Comparison of ENCODE assay signal across 9 mouse cellular contexts in the genomic region with DNA sequence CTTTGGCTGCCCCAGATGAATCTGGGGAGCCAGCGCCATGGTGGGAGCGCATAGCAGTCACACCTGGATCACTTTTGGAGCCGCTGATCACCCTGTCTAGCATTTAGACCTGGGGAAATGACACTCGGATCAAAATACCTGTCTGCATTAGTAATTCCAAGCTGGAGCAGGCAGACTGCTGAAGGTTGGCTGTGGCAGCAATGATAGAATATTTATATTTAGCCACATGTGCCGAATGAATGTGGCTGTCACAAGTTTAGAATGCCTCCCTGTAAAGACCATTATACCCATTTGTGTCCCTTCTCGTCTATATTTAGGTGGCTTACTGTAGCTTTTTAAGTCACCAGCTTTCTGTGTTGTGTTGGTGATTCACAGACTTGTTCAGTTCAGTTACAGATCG. TPM values are rescaled to one million over a fixed set of nuclear protein-coding genes. Genes with fewer than 3 reads are reported as not detected.
DNase-seq lines count a peak whose midpoint lies in the region; ATAC-seq and TF ChIP-seq lines count a peak whose summit lies in the region.
"Had no signal": no experiment of that assay in that cellular context is flagged by ENCODE, and none has a peak within 500 bp of the region (broad histone marks: within the 10 kb centered on the region; RNA-seq: fewer than 3 reads in every experiment).

No protein-coding gene starts in this region.

- no peaks in the 10 kb centered on the region for H3K36me3 ChIP-seq in kidney, embryonic 15.5 days
- H3K36me3 ChIP-seq in kidney, embryonic 16.5 days (ENCODE audit: insufficient read depth, low read length), result no peaks in the 10 kb centered on the region
- no peaks in the 10 kb centered on the region for H3K36me3 ChIP-seq in embryonic facial prominence, embryonic 10.5 days (replicated peaks)
- no peaks in the 10 kb centered on the region for H3K36me3 ChIP-seq in heart, embryonic 12.5 days
- H3K36me3 ChIP-seq in liver, embryonic 14.5 days (replicated peaks; ENCODE audit: control insufficient read depth, insufficient read depth, low read depth), result no peaks in the 10 kb centered on the region; the same call in 1 of the 2 replicates
- H3K36me3 ChIP-seq: G1E had no signal

- no peak overlapping the region for H3K9ac ChIP-seq in kidney, embryonic 15.5 days
- H3K9ac ChIP-seq in kidney, embryonic 16.5 days (replicated peaks; ENCODE audit: low read length), result no peak overlapping the region
- H3K9ac ChIP-seq in heart, embryonic 12.5 days, result peak overlapping the region; percentile 75
- peak overlapping the region; percentile 99 for H3K9ac ChIP-seq in liver, embryonic 14.5 days (replicated peaks)

- no peak overlapping the region for H3K4me3 ChIP-seq in kidney, embryonic 15.5 days (replicated peaks)
- H3K4me3 ChIP-seq in kidney, embryonic 16.5 days (ENCODE audit: low read length), result no peak overlapping the region
- peak overlapping the region; percentile 80; the same call in 1 of the 2 replicates for H3K4me3 ChIP-seq in embryonic facial prominence, embryonic 10.5 days
- H3K4me3 ChIP-seq in heart, embryonic 12.5 days, result peak overlapping the region; percentile 70
- H3K4me3 ChIP-seq in liver, embryonic 14.5 days (ENCODE audit: insufficient read depth in 1 of 2, low read depth in 2 of 2, low read length in 2 of 2), result peak overlapping the region; percentile 73 to 97

- 84% methylated on average over 7 of the region's 7 CpGs for WGBS in kidney, embryonic 15.5 days
- WGBS in kidney, embryonic 16.5 days, result 77% methylated on average over 7 of the region's 7 CpGs
- WGBS in embryonic facial prominence, embryonic 10.5 days, result 78% methylated on average over 7 of the region's 7 CpGs
- 55% methylated on average over 7 of the region's 7 CpGs for WGBS in heart, embryonic 12.5 days
- WGBS in liver, embryonic 14.5 days (ENCODE audit: insufficient replicate concordance), result 68% methylated on average over 7 of the region's 7 CpGs

- peaks cover 15% of the 10 kb centered on the region for H3K4me1 ChIP-seq in kidney, embryonic 15.5 days
- H3K4me1 ChIP-seq in kidney, embryonic 16.5 days (ENCODE audit: insufficient read depth, low read length), result peaks cover 9% of the 10 kb centered on the region; the same call in 1 of the 2 replicates
- peaks cover 24% of the 10 kb centered on the region for H3K4me1 ChIP-seq in embryonic facial prominence, embryonic 10.5 days
- H3K4me1 ChIP-seq in heart, embryonic 12.5 days (replicated peaks), result peaks cover 50% of the 10 kb centered on the region
- H3K4me1 ChIP-seq in liver, embryonic 14.5 days (replicated peaks; ENCODE audit: control insufficient read depth in 2 of 2, insufficient read depth in 2 of 2, low read length in 1 of 2), result peaks cover 70% of the 10 kb centered on the region in 2 experiments

- no peak for ATAC-seq in kidney, embryonic 15.5 days (replicated peaks; ENCODE audit: low FRiP score)
- no peak for ATAC-seq in kidney, embryonic 16.5 days (ENCODE audit: low FRiP score, low TSS enrichment)
- no peak for ATAC-seq in heart, embryonic 12.5 days (ENCODE audit: insufficient number of reproducible peaks, low FRiP score)
- ATAC-seq in liver, embryonic 14.5 days (ENCODE audit: insufficient read depth), result no peak
- ATAC-seq in megakaryocyte progenitor cell, adult 5-6 weeks (replicated peaks; ENCODE audit: poor library complexity), result no peak

- H3K4me2 ChIP-seq in kidney, embryonic 15.5 days, result 0 out of 2 replicates have a peak overlapping the region, but pooled peaks have one; percentile 96
- no peak overlapping the region for H3K4me2 ChIP-seq in kidney, embryonic 16.5 days (replicated peaks; ENCODE audit: low read depth, low read length)
- peak overlapping the region; percentile 84 for H3K4me2 ChIP-seq in heart, embryonic 12.5 days
- peak overlapping the region; percentile 64 for H3K4me2 ChIP-seq in liver, embryonic 14.5 days (ENCODE audit: low read depth)

- peaks cover 35% of the 10 kb centered on the region for H3K27me3 ChIP-seq in kidney, embryonic 15.5 days
- peaks cover 26% of the 10 kb centered on the region for H3K27me3 ChIP-seq in kidney, embryonic 16.5 days (ENCODE audit: insufficient read depth, low read length)
- H3K27me3 ChIP-seq in embryonic facial prominence, embryonic 10.5 days (replicated peaks; ENCODE audit: low read depth, poor library complexity, severe bottlenecking), result peaks cover 69% of the 10 kb centered on the region
- H3K27me3 ChIP-seq in heart, embryonic 12.5 days (replicated peaks), result peaks cover 3% of the 10 kb centered on the region; the same call in 1 of the 2 replicates
- H3K27me3 ChIP-seq in liver, embryonic 14.5 days (ENCODE audit: control insufficient read depth, insufficient read depth, low read length), result peaks cover 14% of the 10 kb centered on the region

- H3K9me3 ChIP-seq in kidney, embryonic 15.5 days (replicated peaks), result no peaks in the 10 kb centered on the region
- H3K9me3 ChIP-seq in kidney, embryonic 16.5 days (ENCODE audit: low read length), result no peaks in the 10 kb centered on the region
- no peaks in the 10 kb centered on the region for H3K9me3 ChIP-seq in embryonic facial prominence, embryonic 10.5 days
- H3K9me3 ChIP-seq in heart, embryonic 12.5 days (replicated peaks), result no peaks in the 10 kb centered on the region
- H3K9me3 ChIP-seq in liver, embryonic 14.5 days (ENCODE audit: control insufficient read depth, low read length), result no peaks in the 10 kb centered on the region

- no peak overlapping the region for H3K27ac ChIP-seq in kidney, embryonic 15.5 days
- no peak overlapping the region for H3K27ac ChIP-seq in kidney, embryonic 16.5 days (ENCODE audit: low read length)
- H3K27ac ChIP-seq in embryonic facial prominence, embryonic 10.5 days (replicated peaks), result no peak overlapping the region
- H3K27ac ChIP-seq in heart, embryonic 12.5 days (ENCODE audit: poor library complexity, severe bottlenecking), result peak overlapping the region; percentile 80
- H3K27ac ChIP-seq in liver, embryonic 14.5 days, result peak overlapping the region; percentile 96

- no peak for TF ChIP-seq EP300 in liver, embryonic 14.5 days (IDR thresholded peaks at IDR 0.05; ENCODE audit: low read depth)

- no peak for TF ChIP-seq CTCF in liver, embryonic 14.5 days (IDR thresholded peaks at IDR 0.05; ENCODE audit: low read depth)

- DNase-seq in embryonic facial prominence, embryonic 10.5 days (ENCODE audit: low spot score), result no peak
- no peak for DNase-seq in liver, embryonic 14.5 days (ENCODE audit: low read depth in 3 of 3, low spot score in 3 of 3)
- no peak for DNase-seq in adrenal gland, postnatal 10 days
- DNase-seq in left cerebral cortex, adult 18-20 months (ENCODE audit: low spot score in 2 of 2), result no peak

RNA-seq across cellular contexts. Expression of a gene that starts 2.1 kb away (rescaled TPM):
- polyA plus RNA-seq in kidney, embryonic 15.5 days (2015; fragmentation: Nextera tagmentation; extraction: Ambion mirVana), result 3.6 and 4.4 TPM in 2 replicates
- 3.1 and 3.7 TPM in 2 replicates for polyA plus RNA-seq in kidney, embryonic 16.5 days (2015; fragmentation: Nextera tagmentation; extraction: Ambion mirVana)
- 3.2 and 3.5 TPM in 2 replicates for polyA plus RNA-seq in embryonic facial prominence, embryonic 10.5 days (2016; fragmentation: Nextera tagmentation; extraction: Ambion mirVana)
- polyA plus RNA-seq in heart, embryonic 12.5 days (2016; fragmentation: Nextera tagmentation; extraction: Ambion mirVana), result 29.0 and 31.1 TPM in 2 replicates
- 11.9 and 16.4 TPM in 2 replicates for polyA plus RNA-seq in liver, embryonic 14.5 days (2012; rRNA removed)
- 20.1 and 20.3 TPM in 2 replicates for polyA plus RNA-seq in liver, embryonic 14.5 days (2014; fragmentation: Nextera tagmentation; extraction: Ambion mirVana)
- 10 to 100 TPM in 1 of 2 experiments, 1 to 10 TPM in 1; 10.0 to 16.7 TPM for total RNA-seq in adrenal gland, postnatal 10 days (2021)
- total RNA-seq in left cerebral cortex, adult 18-20 months (2021), result 10 to 100 TPM; 49.6 to 51.2 TPM
- 0.51 and 1.4 TPM in 2 replicates for total RNA-seq in megakaryocyte progenitor cell, adult 5-6 weeks (2015)
- total RNA-seq in megakaryocyte progenitor cell, adult 5-6 weeks (2017), result 1.3 and 1.8 TPM in 2 replicates
- polyA plus RNA-seq: G1E had no signal

RNA-seq across cellular contexts. Expression of a gene that starts 33.6 kb away (rescaled TPM):
- polyA plus RNA-seq in kidney, embryonic 15.5 days (2015; fragmentation: Nextera tagmentation; extraction: Ambion mirVana), result 151 and 160 TPM in 2 replicates
- 149 and 153 TPM in 2 replicates for polyA plus RNA-seq in kidney, embryonic 16.5 days (2015; fragmentation: Nextera tagmentation; extraction: Ambion mirVana)
- 182 and 188 TPM in 2 replicates for polyA plus RNA-seq in embryonic facial prominence, embryonic 10.5 days (2016; fragmentation: Nextera tagmentation; extraction: Ambion mirVana)
- polyA plus RNA-seq in heart, embryonic 12.5 days (2016; fragmentation: Nextera tagmentation; extraction: Ambion mirVana), result 99.5 and 101 TPM in 2 replicates
- polyA plus RNA-seq in liver, embryonic 14.5 days (2012; rRNA removed), result 34.8 and 50.6 TPM in 2 replicates
- polyA plus RNA-seq in liver, embryonic 14.5 days (2014; fragmentation: Nextera tagmentation; extraction: Ambion mirVana), result 106 and 108 TPM in 2 replicates
- total RNA-seq in adrenal gland, postnatal 10 days (2021), result 10 to 100 TPM; 74.9 to 78.8 TPM
- total RNA-seq in left cerebral cortex, adult 18-20 months (2021), result 10 to 100 TPM; 58.9 to 60.0 TPM
- 127 and 129 TPM in 2 replicates for total RNA-seq in megakaryocyte progenitor cell, adult 5-6 weeks (2015)
- 68.9 and 94.4 TPM in 2 replicates for total RNA-seq in megakaryocyte progenitor cell, adult 5-6 weeks (2017)

RNA-seq across cellular contexts. Expression of a gene that starts 39.1 kb away (rescaled TPM):
- polyA plus RNA-seq in kidney, embryonic 15.5 days (2015; fragmentation: Nextera tagmentation; extraction: Ambion mirVana), result 2.1 and 4.6 TPM in 2 replicates
- 3.3 and 4.4 TPM in 2 replicates for polyA plus RNA-seq in kidney, embryonic 16.5 days (2015; fragmentation: Nextera tagmentation; extraction: Ambion mirVana)
- polyA plus RNA-seq in embryonic facial prominence, embryonic 10.5 days (2016; fragmentation: Nextera tagmentation; extraction: Ambion mirVana), result 2.7 and 3.6 TPM in 2 replicates
- 0.20 TPM in 1 of 2 replicates, not detected in the other for polyA plus RNA-seq in heart, embryonic 12.5 days (2016; fragmentation: Nextera tagmentation; extraction: Ambion mirVana)
- polyA plus RNA-seq in liver, embryonic 14.5 days (2012; rRNA removed), result 0.04 and 0.09 TPM in 2 replicates
- 0.13 TPM in 1 of 2 replicates, not detected in the other for polyA plus RNA-seq in liver, embryonic 14.5 days (2014; fragmentation: Nextera tagmentation; extraction: Ambion mirVana)
- total RNA-seq in adrenal gland, postnatal 10 days (2021), result 100 to 1,000 TPM in 1 of 2 experiments, 10 to 100 TPM in 1; 85.7 to 119 TPM
- total RNA-seq in left cerebral cortex, adult 18-20 months (2021), result 100 to 1,000 TPM; 109 to 126 TPM
- not detected in 2 replicates for total RNA-seq in megakaryocyte progenitor cell, adult 5-6 weeks (2015)
- 0.20 and 2.9 TPM in 2 replicates for total RNA-seq in megakaryocyte progenitor cell, adult 5-6 weeks (2017)

Comparison
In these comparisons a context has a peak if more than half of its experiments do, and no peak if none do; other contexts are left out.
1. H3K27ac ChIP-seq: peak in heart, embryonic 12.5 days (single experiment) and liver, embryonic 14.5 days (single experiment); none in kidney, embryonic 15.5 days (single experiment), kidney, embryonic 16.5 days (single experiment) and embryonic facial prominence, embryonic 10.5 days (single experiment).
2. H3K4me3 ChIP-seq: peak in embryonic facial prominence, embryonic 10.5 days (single experiment), heart, embryonic 12.5 days (single experiment) and liver, embryonic 14.5 days (2 of 2); none in kidney, embryonic 15.5 days (single experiment) and kidney, embryonic 16.5 days (single experiment).
3. H3K9ac ChIP-seq: peak in heart, embryonic 12.5 days (single experiment) and liver, embryonic 14.5 days (single experiment); none in kidney, embryonic 15.5 days (single experiment) and kidney, embryonic 16.5 days (single experiment).